Mouse (Mus musculus) frontal cortex, postnatal 10 days (tissue): ENCODE results near the gene Inpp5b.

ENCODE experiments used
- DNase-seq, 2 experiments: peaks; one replicate each; pipeline ENCODE4 v3.0.0; 2022; ENCODE audit warnings: low spot score in 2 of 2, mixed read lengths in 1 of 2

Gene Inpp5b

DNA sequence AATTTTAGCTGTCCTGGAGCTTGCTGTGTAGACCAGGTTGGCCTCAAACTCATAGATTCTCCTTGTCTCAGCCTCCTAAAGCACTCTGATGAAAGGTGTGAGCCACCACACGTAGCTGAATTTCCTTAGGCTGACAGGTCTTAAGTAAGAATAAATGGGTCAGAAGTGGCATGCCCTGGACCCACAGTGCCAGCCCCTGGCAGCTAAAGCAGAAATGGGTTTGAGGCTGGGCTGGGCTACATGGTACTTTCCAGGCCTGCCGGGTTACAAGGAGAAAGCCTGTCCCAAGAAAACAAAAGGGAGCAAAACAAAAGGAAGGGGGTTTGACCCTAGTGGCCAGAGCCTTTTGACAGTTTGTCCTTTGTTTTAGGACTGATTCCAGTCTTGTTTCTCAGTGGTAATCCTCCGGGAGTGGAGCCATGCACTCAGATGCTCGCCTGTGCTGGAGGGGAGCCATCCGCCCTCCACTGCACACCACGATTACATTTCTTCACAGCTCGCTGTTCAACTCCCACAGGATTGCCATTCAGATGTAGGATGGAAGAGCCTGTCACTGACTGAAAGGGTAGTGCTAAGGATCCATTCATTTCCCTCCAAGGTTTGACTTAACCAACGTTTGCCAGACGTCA is 69.8 kb downstream of the Inpp5b start:
- peak; percentile 22 to 33 for DNase-seq

DNA sequence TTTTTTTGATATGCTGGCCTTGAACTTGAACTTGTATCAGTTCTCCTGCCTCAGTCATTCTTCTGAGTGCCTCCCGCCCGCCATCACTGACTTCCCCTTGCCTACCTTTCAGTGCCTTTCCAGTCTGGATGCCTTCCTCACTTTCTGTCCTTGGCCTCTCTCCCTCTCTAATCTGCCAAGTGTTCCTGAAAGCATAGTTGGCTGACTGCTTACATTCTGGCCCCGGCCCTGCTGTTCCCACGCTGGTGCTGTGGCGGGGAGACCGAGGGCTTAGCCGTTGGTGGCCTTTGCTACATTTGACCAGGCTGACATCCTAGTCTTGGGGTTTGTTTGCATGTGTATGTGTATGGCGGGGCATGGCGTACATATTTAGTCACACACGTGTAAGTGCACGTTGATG is 74.3 kb downstream of the Inpp5b start:
- DNase-seq = no peak

DNA sequence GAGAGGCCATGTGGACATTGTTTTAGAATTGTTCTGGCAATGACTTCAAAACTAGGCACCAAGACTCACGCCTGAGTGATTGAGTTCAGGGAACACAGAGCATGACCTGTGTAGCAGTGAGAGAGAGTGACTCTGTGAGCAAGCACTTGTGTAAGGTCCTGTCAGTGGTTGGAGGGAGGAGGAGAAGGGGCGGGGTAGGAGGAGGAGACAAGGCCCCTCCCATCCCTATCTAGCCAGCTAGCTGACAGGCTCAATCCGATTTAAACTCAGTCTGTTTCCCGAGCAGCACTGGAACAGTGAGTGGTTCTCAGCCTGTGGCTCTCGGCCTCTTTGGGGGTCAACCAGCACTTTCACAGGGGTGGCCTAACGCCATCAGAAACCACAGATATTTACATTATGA is 76.2 kb downstream of the Inpp5b start:
- DNase-seq = no peak

GRCm38 (mm10) chr4:124818832-124819231 is 77.2 kb downstream of the Inpp5b start:
- no peak for DNase-seq

DNA sequence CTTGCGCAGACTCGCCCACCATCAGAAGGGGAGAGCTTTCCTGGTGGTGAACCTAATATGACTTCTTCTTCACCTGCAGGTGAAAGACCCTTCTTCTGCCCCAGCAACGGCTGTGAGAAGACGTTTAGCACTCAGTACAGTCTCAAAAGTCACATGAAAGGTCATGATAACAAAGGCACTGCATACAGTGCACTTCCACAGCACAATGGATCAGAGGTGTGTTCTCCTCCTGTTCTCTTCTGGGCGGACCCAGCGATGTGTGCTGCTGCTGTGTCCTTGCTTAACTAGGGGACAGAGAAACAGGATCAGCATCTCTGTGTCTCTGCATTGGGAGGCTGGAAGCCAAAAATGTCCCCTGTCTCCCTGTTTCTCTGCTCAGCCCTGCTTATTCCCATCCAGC is 83.3 kb downstream of the Inpp5b start:
- no peak for DNase-seq

- no peak for DNase-seq
Observed at GRCm38 (mm10) chr4:124825371-124825965, 83.8 kb downstream of the Inpp5b start.

DNA sequence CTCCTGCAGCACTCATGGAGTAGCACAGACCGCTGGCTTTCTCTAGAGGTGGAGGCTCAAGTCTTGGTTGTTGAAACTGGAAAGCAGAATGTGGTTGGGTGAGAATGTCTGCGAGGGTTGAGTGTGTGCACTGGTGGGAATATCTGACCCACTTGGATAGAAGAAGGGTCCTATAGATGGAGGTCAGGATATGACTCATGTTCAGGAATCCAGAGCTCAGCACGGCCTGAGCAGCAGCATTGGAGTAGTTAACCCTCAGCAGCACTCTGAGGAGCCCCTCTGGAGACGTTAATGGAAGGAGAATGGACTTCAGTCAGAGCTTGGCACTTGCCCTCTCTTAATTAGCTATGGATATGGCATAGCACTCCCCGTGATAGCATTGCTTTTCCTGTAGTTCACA is 88.0 kb downstream of the Inpp5b start:
- DNase-seq = no peak

DNA sequence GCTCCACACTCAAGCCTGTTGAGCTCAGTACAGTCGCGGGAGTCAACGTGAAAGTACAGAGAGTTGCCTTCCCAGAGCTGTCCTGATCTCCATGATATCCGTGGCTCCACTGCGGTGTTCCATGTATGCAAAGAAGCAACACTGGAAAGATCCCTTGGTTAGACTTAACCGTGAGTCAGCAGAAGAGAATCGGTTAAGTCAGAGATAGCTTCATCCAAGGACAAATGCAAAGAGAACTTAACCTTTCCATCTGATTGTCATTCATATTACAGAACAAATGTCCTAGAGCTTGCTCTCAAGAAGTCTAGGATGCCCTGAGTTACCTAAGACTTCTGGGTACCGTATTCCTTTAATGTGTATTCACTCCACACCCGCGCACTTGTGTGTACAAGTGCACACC is 91.1 kb downstream of the Inpp5b start:
- no peak for DNase-seq

DNA sequence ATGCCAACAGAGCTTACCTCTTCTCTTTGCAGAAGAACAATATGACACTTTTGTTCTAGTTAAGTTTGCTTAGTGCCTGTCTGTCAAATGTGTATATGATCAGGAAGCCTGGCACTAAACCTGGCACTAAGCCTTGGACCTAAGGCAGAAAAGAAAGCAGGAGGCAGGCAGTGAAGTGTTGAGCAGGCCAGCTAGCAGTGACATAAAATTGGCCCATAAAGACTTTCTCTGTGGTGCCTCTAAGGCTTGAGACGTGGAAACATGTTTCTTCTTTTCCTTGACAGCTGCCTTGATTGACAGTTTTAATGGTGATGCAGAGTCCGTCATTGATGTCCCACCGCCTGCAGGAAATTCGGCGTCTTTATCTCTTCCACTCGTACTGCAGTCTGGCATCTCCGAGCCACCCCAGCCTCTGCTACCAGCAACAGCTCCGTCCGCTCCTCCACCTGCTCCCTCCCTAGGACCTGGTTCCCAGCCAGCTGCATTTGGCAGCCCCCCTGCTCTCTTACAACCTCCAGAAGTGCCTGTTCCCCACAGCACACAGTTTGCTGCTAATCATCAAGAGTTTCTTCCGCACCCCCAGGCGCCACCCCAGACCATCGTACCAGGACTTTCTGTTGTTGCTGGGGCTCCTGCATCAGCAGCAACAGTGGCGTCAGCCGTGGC is 96.5 kb downstream of the Inpp5b start:
- DNase-seq = no peak

GRCm38 (mm10) chr4:124840998-124841397 is 99.3 kb downstream of the Inpp5b start:
- no peak for DNase-seq

DNA sequence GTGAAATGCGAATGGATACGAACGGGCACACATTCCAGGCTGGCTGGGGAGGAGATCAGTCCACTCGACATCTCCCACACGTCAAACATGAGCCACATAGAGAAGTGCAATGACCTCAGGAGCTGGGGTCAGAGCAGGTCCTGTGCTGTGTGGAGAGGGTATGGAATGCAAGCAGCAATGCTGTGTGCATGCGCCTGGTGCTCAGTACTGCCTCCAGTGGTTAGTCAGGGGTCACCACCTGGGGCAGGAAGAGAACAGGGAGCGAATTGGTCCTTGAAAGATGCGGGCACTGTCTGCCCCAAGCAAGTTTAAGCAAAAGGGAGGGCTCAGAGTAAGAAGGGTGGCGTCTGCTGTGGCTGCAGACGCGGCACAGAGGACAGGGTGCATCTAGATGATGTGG is 101.8 kb downstream of the Inpp5b start:
- no peak for DNase-seq

GRCm38 (mm10) chr4:124847573-124847972 is 105.9 kb downstream of the Inpp5b start:
- DNase-seq = peak; percentile 77 to 81

GRCm38 (mm10) chr4:124849631-124850260 is 108.1 kb downstream of the Inpp5b start:
- DNase-seq = peak; percentile 72 to 83

DNA sequence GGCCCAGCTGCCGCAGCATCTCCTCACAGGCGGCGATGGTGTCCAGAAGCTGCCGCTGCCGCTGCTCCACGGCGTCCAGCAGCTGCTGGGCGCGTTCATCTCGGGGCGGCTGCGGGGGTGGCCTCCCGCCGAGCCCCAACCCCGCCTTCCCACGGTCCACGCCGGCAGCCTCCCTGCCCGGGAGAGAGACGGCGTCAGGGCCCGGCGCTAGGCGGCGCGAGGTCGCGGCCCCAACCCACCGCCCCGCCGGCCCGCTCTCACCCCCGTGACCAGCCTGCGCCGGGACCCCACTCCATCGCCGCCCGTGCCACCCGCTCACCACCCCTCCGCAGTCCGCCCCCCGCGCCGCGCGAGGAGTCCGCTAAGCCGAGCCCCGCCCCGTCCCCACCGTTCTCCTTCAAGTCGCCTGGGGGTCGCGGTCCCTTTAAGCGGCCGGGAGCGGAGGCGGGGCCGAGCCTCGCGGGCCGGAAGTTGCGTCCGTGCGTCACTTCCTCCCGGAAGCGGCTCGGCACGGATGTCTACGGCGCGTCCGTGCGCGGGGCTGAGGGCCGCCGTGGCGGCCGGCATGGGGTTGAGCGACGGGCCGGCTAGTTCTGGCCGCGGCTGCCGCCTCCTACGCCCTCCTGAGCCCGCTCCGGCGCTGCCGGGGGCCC is 108.7 kb downstream of the Inpp5b start, which contains the start of gene Yrdc:
Gene Yrdc, plus strand, starts transcription at position 419 of the 653 bp plus-strand sequence.
- DNase-seq = peak; percentile 90 to 94
